Mouse (Mus musculus) E14TG2a.4 (cell line): ENCODE measurements around the gene Creg2.

Source experiments
- CTCF ChIP-seq: conservative IDR thresholded peaks from 2 replicates; pipeline ENCODE4 v1.5.1; 2014; ENCODE audit warnings: low read length
- NANOG ChIP-seq: IDR thresholded peaks from 2 replicates; pipeline ENCODE4 v1.6.1; 2014; ENCODE audit warnings: borderline replicate concordance, low read length, mixed read lengths

- TF ChIP-seq CTCF (no peak), NANOG (no peak)
Measured at GRCm38 (mm10) chr1:39623729-39624128, 27.5 kb downstream of the Creg2 start.
